Mouse (Mus musculus): ENCODE results near the gene Tfip11.

- no peak for TF ChIP-seq CTCF (IDR thresholded peaks at IDR 0.05)
- TF ChIP-seq EP300 (IDR thresholded peaks at IDR 0.05; ENCODE audit: insufficient read depth, low read depth, low read length): no peak
These were observed 1.3 kb upstream of the Tfip11 start for GRCm38 (mm10) chr5:112324637-112325545.

All from heart, adult 2 months (tissue).